Mouse (Mus musculus): ENCODE data around the gene Acyp1.
A peak's percentile ranks its signal among the peaks of the same experiment; 100 is the strongest.

DNA sequence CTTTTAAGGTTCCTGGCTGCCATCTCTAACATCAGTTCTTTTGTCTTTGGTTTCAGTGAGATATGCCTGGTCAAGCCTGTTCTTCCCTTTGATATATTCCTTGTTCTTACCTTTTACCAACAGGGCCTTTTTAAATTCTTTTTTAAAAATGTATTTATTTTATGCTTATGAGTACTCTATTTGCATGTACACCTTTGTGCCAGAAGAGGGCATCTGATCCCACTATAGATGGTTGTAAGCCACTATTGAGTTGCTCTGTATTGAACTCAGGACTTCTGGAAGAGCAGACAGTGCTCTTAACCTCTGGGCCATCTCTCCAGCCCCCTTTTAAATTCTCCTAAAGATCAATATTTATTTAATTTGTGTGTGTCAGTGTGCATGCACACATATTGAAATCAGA lies 4.7 kb upstream of the Acyp1 start:
- TF ChIP-seq POLR2A (IDR thresholded peaks at IDR 0.05; ENCODE audit: insufficient read depth, low read depth, low read length): no peak
- peak; percentile 57 for TF ChIP-seq CTCF (IDR thresholded peaks at IDR 0.05)
